Comparison of ENCODE assay signal across 9 mouse cellular contexts in the genomic region with DNA sequence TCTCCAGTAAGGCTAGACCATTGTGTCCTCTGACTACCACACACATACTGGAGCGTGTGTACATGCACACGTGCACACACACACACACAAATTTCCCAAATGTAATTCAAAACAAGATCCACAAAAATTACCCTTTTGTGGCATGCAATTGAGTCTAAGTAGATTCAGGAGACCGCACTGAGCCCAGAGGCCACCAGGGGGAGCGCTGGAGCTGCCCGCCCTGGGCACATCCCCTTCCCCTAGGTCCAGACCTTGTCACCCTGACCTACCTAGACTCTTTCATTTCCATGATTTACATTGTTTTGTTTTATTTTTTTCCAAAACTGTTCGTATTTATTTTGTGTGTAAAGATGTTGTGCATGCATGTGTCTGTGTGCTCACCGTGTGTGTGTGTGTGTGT. TPM values are rescaled to one million over a fixed set of nuclear protein-coding genes. Genes with fewer than 3 reads are reported as not detected.
DNase-seq lines count a peak whose midpoint lies in the region; ATAC-seq and TF ChIP-seq lines count a peak whose summit lies in the region.
"Had no signal": no experiment of that assay in that cellular context is flagged by ENCODE, and none has a peak within 500 bp of the region (broad histone marks: within the 10 kb centered on the region; RNA-seq: fewer than 3 reads in every experiment).

No protein-coding gene starts in this region.

- H3K4me1 ChIP-seq in cerebellum, adult 2 months (ENCODE audit: control insufficient read depth, insufficient read depth, low read length), result peaks cover 19% of the 10 kb centered on the region

- WGBS in cerebellum, adult 2 months, result 9% methylated on average over 7 of the region's 7 CpGs

- TF ChIP-seq CTCF in cerebellum, adult 2 months (IDR thresholded peaks at IDR 0.05; ENCODE audit: borderline replicate concordance, insufficient read depth, low read depth, low read length), result peak; percentile 90

- peak; percentile 58 for ATAC-seq in inflammation-experienced regulatory T-cells, adult 6 months
- ATAC-seq in megakaryocyte progenitor cell, adult 5-6 weeks (replicated peaks; ENCODE audit: poor library complexity), result peak; percentile 56

- no peak for TF ChIP-seq POLR2A in cerebellum, adult 2 months (IDR thresholded peaks at IDR 0.05; ENCODE audit: borderline replicate concordance, insufficient read depth, low read length)

- H3K27me3 ChIP-seq in cerebellum, adult 2 months (ENCODE audit: control insufficient read depth, insufficient read depth, low read length), result no peaks in the 10 kb centered on the region

- peak; percentile 63 for DNase-seq in gastrocnemius, adult 18-20 months (ENCODE audit: low spot score)
- no peak for DNase-seq in gastrocnemius, postnatal 25 days
- peak; percentile 62 for DNase-seq in right cerebral cortex, postnatal 4 days
- no peak for DNase-seq in right cerebral cortex, adult 2 months (ENCODE audit: low spot score in 2 of 2)
- peak; percentile 67 to 80 for DNase-seq in cerebellum, adult 2 months
- DNase-seq in thymus, postnatal 4 days, result peak; percentile 90

- H3K4me3 ChIP-seq in cerebellum, adult 2 months (replicated peaks; ENCODE audit: insufficient read depth, low read depth, low read length), result no peak overlapping the region

- no peak overlapping the region for H3K27ac ChIP-seq in cerebellum, adult 2 months (ENCODE audit: insufficient read depth, low read length)

RNA-seq across cellular contexts. Expression of gene Gng7, which starts 1.9 kb away (rescaled TPM):
- total RNA-seq in gastrocnemius, adult 18-20 months (2021), result 1 to 10 TPM; 2.3 to 2.5 TPM
- 1 to 10 TPM in 1 of 2 experiments, under 1 TPM in 1; 0.61 to 1.1 TPM for total RNA-seq in gastrocnemius, postnatal 25 days (2021)
- polyA plus RNA-seq in cerebellum, adult 2 months (2012; rRNA removed), result 21.0 and 23.0 TPM in 2 replicates
- polyA plus RNA-seq in inflammation-experienced regulatory T-cells, adult 6 months (2017; shearing (Covaris generic)), result not detected
- total RNA-seq in megakaryocyte progenitor cell, adult 5-6 weeks (2015), result 0.44 and 0.57 TPM in 2 replicates
- total RNA-seq in megakaryocyte progenitor cell, adult 5-6 weeks (2017), result 0.83 and 1.2 TPM in 2 replicates

RNA-seq across cellular contexts. Expression of gene Diras1, which starts 8.8 kb away (rescaled TPM):
- under 1 TPM in 1 of 2 experiments, not detected in 1; 0.07 TPM for total RNA-seq in gastrocnemius, adult 18-20 months (2021)
- total RNA-seq in gastrocnemius, postnatal 25 days (2021), result under 1 TPM in 1 of 2 experiments, not detected in 1; 0.51 TPM
- 126 and 136 TPM in 2 replicates for polyA plus RNA-seq in cerebellum, adult 2 months (2012; rRNA removed)
- polyA plus RNA-seq in inflammation-experienced regulatory T-cells, adult 6 months (2017; shearing (Covaris generic)), result not detected
- total RNA-seq in megakaryocyte progenitor cell, adult 5-6 weeks (2015), result not detected in 2 replicates
- total RNA-seq in megakaryocyte progenitor cell, adult 5-6 weeks (2017), result not detected in 2 replicates
- total RNA-seq: hematopoietic stem cell, adult 5-6 weeks had no signal

RNA-seq across cellular contexts. Expression of gene Slc39a3, which starts 20.6 kb away (rescaled TPM):
- total RNA-seq in gastrocnemius, adult 18-20 months (2021), result 10 to 100 TPM; 13.7 TPM
- total RNA-seq in gastrocnemius, postnatal 25 days (2021), result 10 to 100 TPM; 13.5 to 13.9 TPM
- 75.2 and 77.0 TPM in 2 replicates for polyA plus RNA-seq in cerebellum, adult 2 months (2012; rRNA removed)
- 1 to 10 TPM; 2.4 to 5.0 (median 2.7) TPM for polyA plus RNA-seq in inflammation-experienced regulatory T-cells, adult 6 months (2017; shearing (Covaris generic))
- 1.9 and 2.3 TPM in 2 replicates for total RNA-seq in megakaryocyte progenitor cell, adult 5-6 weeks (2015)
- total RNA-seq in megakaryocyte progenitor cell, adult 5-6 weeks (2017), result 4.2 and 5.0 TPM in 2 replicates

RNA-seq across cellular contexts. Expression of gene Sgta, which starts 43.3 kb away (rescaled TPM):
- 100 to 1,000 TPM; 101 to 103 TPM for total RNA-seq in gastrocnemius, adult 18-20 months (2021)
- total RNA-seq in gastrocnemius, postnatal 25 days (2021), result 10 to 100 TPM; 82.2 to 85.2 TPM
- polyA plus RNA-seq in cerebellum, adult 2 months (2012; rRNA removed), result 231 and 240 TPM in 2 replicates
- polyA plus RNA-seq in inflammation-experienced regulatory T-cells, adult 6 months (2017; shearing (Covaris generic)), result 10 to 100 TPM; 66.4 to 86.5 (median 71.0) TPM
- 27.0 and 37.6 TPM in 2 replicates for total RNA-seq in megakaryocyte progenitor cell, adult 5-6 weeks (2015)
- 31.1 and 31.7 TPM in 2 replicates for total RNA-seq in megakaryocyte progenitor cell, adult 5-6 weeks (2017)

RNA-seq across cellular contexts. Expression of gene Thop1, which starts 53.2 kb away (rescaled TPM):
- 10 to 100 TPM; 21.1 to 26.0 TPM for total RNA-seq in gastrocnemius, adult 18-20 months (2021)
- 10 to 100 TPM; 18.5 to 22.9 TPM for total RNA-seq in gastrocnemius, postnatal 25 days (2021)
- 54.7 and 55.3 TPM in 2 replicates for polyA plus RNA-seq in cerebellum, adult 2 months (2012; rRNA removed)
- polyA plus RNA-seq in inflammation-experienced regulatory T-cells, adult 6 months (2017; shearing (Covaris generic)), result 1 to 10 TPM; 1.9 to 2.7 (median 2.5) TPM
- 12.7 and 15.6 TPM in 2 replicates for total RNA-seq in megakaryocyte progenitor cell, adult 5-6 weeks (2015)
- 28.0 and 28.7 TPM in 2 replicates for total RNA-seq in megakaryocyte progenitor cell, adult 5-6 weeks (2017)

Comparison
In these comparisons a context has a peak if more than half of its experiments do, and no peak if none do; other contexts are left out.
1. DNase-seq: peak in gastrocnemius, adult 18-20 months (single experiment), right cerebral cortex, postnatal 4 days (single experiment), cerebellum, adult 2 months (2 of 2) and thymus, postnatal 4 days (single experiment); none in gastrocnemius, postnatal 25 days (single experiment) and right cerebral cortex, adult 2 months (0 of 2).